Mouse (Mus musculus): Measurements from ENCODE around the gene Gm4881. TPM values are rescaled to one million over a fixed set of nuclear protein-coding genes. Genes with fewer than 3 reads are reported as not detected.

The Gm4881 gene
- polyA plus RNA-seq (2014; fragmentation: Illumina TruSeq; extraction: RNeasy Lipid Tissue Mini Kit (QIAGEN cat#74804); ENCODE audit: low read depth, low replicate concordance), result not detected

GRCm38 (mm10) chr7:24944257-24944950, at the start of gene Gm4881:
Gene Gm4881, minus strand, starts transcription at chr7:24944494.

GRCm38 (mm10) chr7:24971972-24972893, 27.9 kb upstream of the Gm4881 start, which contains the start of gene Rabac1:
Gene Rabac1, minus strand, starts transcription at chr7:24972754.

GRCm38 (mm10) chr7:24902630-24903443, 41.5 kb downstream of the Gm4881 start, which contains the start of gene Arhgef1:
Gene Arhgef1, plus strand, starts transcription at chr7:24902912.

GRCm38 (mm10) chr7:24897224-24897623, 47.1 kb downstream of the Gm4881 start, which contains the start of gene Cd79a:
Gene Cd79a, plus strand, starts transcription at chr7:24897381.

GRCm38 (mm10) chr7:24883896-24884692, 60.2 kb downstream of the Gm4881 start, which contains the start of gene Rps19:
Gene Rps19, plus strand, starts transcription at chr7:24884371.

Other genes starting within 250 kb of the Gm4881 start
- 132 TPM for gene BC049730, start 235.3 kb downstream of the Gm4881 start, polyA plus RNA-seq (2014; fragmentation: Illumina TruSeq; extraction: RNeasy Lipid Tissue Mini Kit (QIAGEN cat#74804); ENCODE audit: low read depth, low replicate concordance)
- gene Gm4763, start 217.6 kb downstream of the Gm4881 start, polyA plus RNA-seq (2014; fragmentation: Illumina TruSeq; extraction: RNeasy Lipid Tissue Mini Kit (QIAGEN cat#74804); ENCODE audit: low read depth, low replicate concordance), result 106 TPM
- not detected for gene Cd177, start 184.2 kb downstream of the Gm4881 start, polyA plus RNA-seq (2014; fragmentation: Illumina TruSeq; extraction: RNeasy Lipid Tissue Mini Kit (QIAGEN cat#74804); ENCODE audit: low read depth, low replicate concordance)
- gene Ceacam10, start 167.3 kb downstream of the Gm4881 start, polyA plus RNA-seq (2014; fragmentation: Illumina TruSeq; extraction: RNeasy Lipid Tissue Mini Kit (QIAGEN cat#74804); ENCODE audit: low read depth, low replicate concordance), result 3.1 TPM
- 1.0 TPM for gene Gm9844, start 82.3 kb downstream of the Gm4881 start, polyA plus RNA-seq (2014; fragmentation: Illumina TruSeq; extraction: RNeasy Lipid Tissue Mini Kit (QIAGEN cat#74804); ENCODE audit: low read depth, low replicate concordance)
- gene Lypd4, start 74.6 kb downstream of the Gm4881 start, polyA plus RNA-seq (2014; fragmentation: Illumina TruSeq; extraction: RNeasy Lipid Tissue Mini Kit (QIAGEN cat#74804); ENCODE audit: low read depth, low replicate concordance), result 180 TPM
- 21.6 TPM for gene Dmrtc2, start 74.4 kb downstream of the Gm4881 start, polyA plus RNA-seq (2014; fragmentation: Illumina TruSeq; extraction: RNeasy Lipid Tissue Mini Kit (QIAGEN cat#74804); ENCODE audit: low read depth, low replicate concordance)
- 14.6 TPM for gene Rps19, start 60.1 kb downstream of the Gm4881 start, polyA plus RNA-seq (2014; fragmentation: Illumina TruSeq; extraction: RNeasy Lipid Tissue Mini Kit (QIAGEN cat#74804); ENCODE audit: low read depth, low replicate concordance)
- gene Cd79a, start 47.1 kb downstream of the Gm4881 start, polyA plus RNA-seq (2014; fragmentation: Illumina TruSeq; extraction: RNeasy Lipid Tissue Mini Kit (QIAGEN cat#74804); ENCODE audit: low read depth, low replicate concordance), result not detected
- 0.83 TPM for gene Arhgef1, start 41.6 kb downstream of the Gm4881 start, polyA plus RNA-seq (2014; fragmentation: Illumina TruSeq; extraction: RNeasy Lipid Tissue Mini Kit (QIAGEN cat#74804); ENCODE audit: low read depth, low replicate concordance)
- gene Rabac1, start 28.3 kb upstream of the Gm4881 start, polyA plus RNA-seq (2014; fragmentation: Illumina TruSeq; extraction: RNeasy Lipid Tissue Mini Kit (QIAGEN cat#74804); ENCODE audit: low read depth, low replicate concordance), result 0.31 TPM
- gene Atp1a3, start 61.5 kb upstream of the Gm4881 start, polyA plus RNA-seq (2014; fragmentation: Illumina TruSeq; extraction: RNeasy Lipid Tissue Mini Kit (QIAGEN cat#74804); ENCODE audit: low read depth, low replicate concordance), result 0.17 TPM
- 2.1 TPM for gene Grik5, start 127.9 kb upstream of the Gm4881 start, polyA plus RNA-seq (2014; fragmentation: Illumina TruSeq; extraction: RNeasy Lipid Tissue Mini Kit (QIAGEN cat#74804); ENCODE audit: low read depth, low replicate concordance)
- gene Zfp574, start 128.1 kb upstream of the Gm4881 start, polyA plus RNA-seq (2014; fragmentation: Illumina TruSeq; extraction: RNeasy Lipid Tissue Mini Kit (QIAGEN cat#74804); ENCODE audit: low read depth, low replicate concordance), result 4.3 TPM
- gene Pou2f2, start 235.2 kb upstream of the Gm4881 start, polyA plus RNA-seq (2014; fragmentation: Illumina TruSeq; extraction: RNeasy Lipid Tissue Mini Kit (QIAGEN cat#74804); ENCODE audit: low read depth, low replicate concordance), result 3.8 TPM